Mouse (Mus musculus): Measurements from ENCODE around the gene Klhdc10. TPM values are rescaled to one million over a fixed set of nuclear protein-coding genes. Genes with fewer than 3 reads are reported as not detected.
"Not testable (repeated sequence)": the region's sequence is repeated elsewhere in the genome, so short reads cannot be mapped to it uniquely, and the experiment has no call there.

Gene Klhdc10
- polyA plus RNA-seq, 1 experiment from 2014 or later = 6.0 TPM

GRCm38 (mm10) chr6:30372627-30373369 is 28.9 kb upstream of the Klhdc10 start:
- H3K4me1 ChIP-seq (replicated peaks; ENCODE audit: control insufficient read depth, insufficient read depth) = no peaks in the 10 kb centered on the region
- peaks cover 46% of the 10 kb centered on the region for H3K36me3 ChIP-seq (ENCODE audit: control insufficient read depth, insufficient read depth, low read length)
- 92% methylated on average over 17 of the region's 17 CpGs for WGBS
- no peak overlapping the region for H3K4me2 ChIP-seq (replicated peaks; ENCODE audit: low read depth)
- DNase-seq (ENCODE audit: low spot score) = no peak
- no peak overlapping the region for H3K27ac ChIP-seq (replicated peaks)
- no peaks in the 10 kb centered on the region for H3K9me3 ChIP-seq (ENCODE audit: control insufficient read depth, low read length)
- H3K27me3 ChIP-seq (ENCODE audit: control insufficient read depth, insufficient read depth, low read length) = no peaks in the 10 kb centered on the region
- H3K4me3 ChIP-seq (ENCODE audit: low read depth, low read length) = no peak overlapping the region
- TF ChIP-seq CTCF (IDR thresholded peaks at IDR 0.05; ENCODE audit: low read depth) = no peak
- TF ChIP-seq EP300 (optimal IDR thresholded peaks at IDR 0.05) = no peak
- ATAC-seq (ENCODE audit: low FRiP score, low TSS enrichment) = no peak
- no peak overlapping the region for H3K9ac ChIP-seq (ENCODE audit: low read length)

DNA sequence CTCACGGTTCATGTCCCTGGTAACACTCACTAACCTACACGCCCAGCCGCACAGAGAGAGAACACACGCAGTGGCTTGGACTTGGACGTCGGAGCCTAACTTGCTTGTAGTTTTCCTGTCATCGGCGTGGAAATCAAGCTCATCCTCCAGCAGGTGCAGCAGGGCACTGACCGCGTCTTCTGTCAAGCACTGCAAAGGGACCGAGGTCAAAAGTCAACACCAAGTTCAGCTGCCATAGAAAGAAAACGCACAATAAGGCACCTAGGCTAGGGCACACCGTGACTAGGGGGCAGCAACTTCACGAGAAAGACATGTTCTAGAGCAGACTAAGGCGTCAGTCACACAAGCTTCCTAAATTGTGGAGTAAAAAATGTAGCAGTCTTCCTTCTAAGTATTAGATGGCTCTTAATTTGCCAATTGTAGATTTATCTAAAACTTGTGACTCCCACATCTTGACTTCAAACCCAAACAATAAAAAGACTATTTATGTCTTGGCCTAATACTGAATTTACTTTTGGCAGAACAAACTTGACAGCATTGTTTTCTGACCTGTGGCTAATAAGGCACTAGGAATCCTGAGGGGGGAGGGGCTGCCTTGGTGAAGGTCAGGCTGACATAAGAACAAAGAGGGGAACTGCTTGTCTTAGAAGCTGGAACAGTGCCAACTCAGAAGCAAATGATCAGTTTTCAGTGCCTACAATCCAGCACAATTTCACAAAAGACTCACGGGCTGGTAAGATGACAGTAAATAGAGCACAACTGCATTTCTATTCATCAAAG is 26.7 kb upstream of the Klhdc10 start:
- H3K27ac ChIP-seq (replicated peaks) = no peak overlapping the region

DNA sequence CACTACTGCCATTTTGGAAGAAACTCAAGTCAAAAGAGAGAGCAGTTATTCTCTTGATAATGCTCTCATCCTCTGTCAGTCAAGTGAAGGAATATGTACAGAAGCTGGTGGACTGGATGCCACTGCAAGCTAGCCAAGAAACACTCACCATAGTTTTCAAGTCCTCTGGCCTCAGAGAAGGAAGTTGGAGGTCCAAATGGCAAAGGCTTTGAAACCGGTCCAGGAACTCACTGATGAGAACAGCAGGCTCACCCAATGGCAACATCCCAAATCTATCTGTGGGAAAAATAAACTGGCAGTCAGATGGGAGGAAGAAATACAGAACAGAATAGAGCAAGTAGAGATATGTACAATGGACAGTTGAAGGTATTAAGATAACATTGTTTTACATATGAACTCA is 25.9 kb upstream of the Klhdc10 start:
- DNase-seq (ENCODE audit: low spot score) = no peak
- H3K9me3 ChIP-seq (ENCODE audit: control insufficient read depth, low read length) = no peaks in the 10 kb centered on the region
- TF ChIP-seq EP300 (optimal IDR thresholded peaks at IDR 0.05) (no peak), CTCF (IDR thresholded peaks at IDR 0.05; ENCODE audit: low read depth) (no peak)
- 71% methylated on average over 1 of the region's 1 CpGs for WGBS
- no peak overlapping the region for H3K4me3 ChIP-seq (ENCODE audit: low read depth, low read length)
- no peak overlapping the region for H3K9ac ChIP-seq (ENCODE audit: low read length)
- ATAC-seq (ENCODE audit: low FRiP score, low TSS enrichment) = no peak
- H3K27me3 ChIP-seq (ENCODE audit: control insufficient read depth, insufficient read depth, low read length) = no peaks in the 10 kb centered on the region
- no peaks in the 10 kb centered on the region for H3K4me1 ChIP-seq (replicated peaks; ENCODE audit: control insufficient read depth, insufficient read depth)
- H3K36me3 ChIP-seq (ENCODE audit: control insufficient read depth, insufficient read depth, low read length) = peaks cover 36% of the 10 kb centered on the region
- no peak overlapping the region for H3K27ac ChIP-seq (replicated peaks)
- no peak overlapping the region for H3K4me2 ChIP-seq (replicated peaks; ENCODE audit: low read depth)

More for the DNA sequence above, 26.7 kb upstream of the Klhdc10 start:
- Histone ChIP-seq H3K9ac (ENCODE audit: low read length) (no peak overlapping the region; the same call in 1 of the 2 replicates), H3K36me3 (ENCODE audit: control insufficient read depth, insufficient read depth, low read length) (peaks cover 38% of the 10 kb centered on the region), H3K27me3 (ENCODE audit: control insufficient read depth, insufficient read depth, low read length) (no peaks in the 10 kb centered on the region), H3K9me3 (ENCODE audit: control insufficient read depth, low read length) (no peaks in the 10 kb centered on the region), H3K4me2 (replicated peaks; ENCODE audit: low read depth) (no peak overlapping the region), H3K4me1 (replicated peaks; ENCODE audit: control insufficient read depth, insufficient read depth) (no peaks in the 10 kb centered on the region), H3K4me3 (ENCODE audit: low read depth, low read length) (no peak overlapping the region)
- no peak for DNase-seq (ENCODE audit: low spot score)
- ATAC-seq (ENCODE audit: low FRiP score, low TSS enrichment) = no peak
- no peak for TF ChIP-seq CTCF (IDR thresholded peaks at IDR 0.05; ENCODE audit: low read depth)
- no peak for TF ChIP-seq EP300 (optimal IDR thresholded peaks at IDR 0.05)
- WGBS = 79% methylated on average over 16 of the region's 16 CpGs

GRCm38 (mm10) chr6:30381116-30381515 is 20.6 kb upstream of the Klhdc10 start:
- Histone ChIP-seq H3K9me3 (ENCODE audit: control insufficient read depth, low read length) (no peaks in the 10 kb centered on the region), H3K4me3 (ENCODE audit: low read depth, low read length) (no peak overlapping the region), H3K36me3 (ENCODE audit: control insufficient read depth, insufficient read depth, low read length) (peaks cover 14% of the 10 kb centered on the region), H3K27ac (replicated peaks) (no peak overlapping the region), H3K4me2 (replicated peaks; ENCODE audit: low read depth) (no peak overlapping the region), H3K4me1 (replicated peaks; ENCODE audit: control insufficient read depth, insufficient read depth) (no peaks in the 10 kb centered on the region), H3K9ac (ENCODE audit: low read length) (no peak overlapping the region), H3K27me3 (ENCODE audit: control insufficient read depth, insufficient read depth, low read length) (no peaks in the 10 kb centered on the region)
- DNase-seq (ENCODE audit: low spot score) (no peak), ATAC-seq (ENCODE audit: low FRiP score, low TSS enrichment) (no peak)
- WGBS = 53% methylated on average over 3 of the region's 3 CpGs
- TF ChIP-seq CTCF (IDR thresholded peaks at IDR 0.05; ENCODE audit: low read depth) (peak; percentile 45), EP300 (optimal IDR thresholded peaks at IDR 0.05) (no peak)

GRCm38 (mm10) chr6:30390271-30390670 is 11.4 kb upstream of the Klhdc10 start:
- H3K4me1 ChIP-seq (replicated peaks; ENCODE audit: control insufficient read depth, insufficient read depth); ATAC-seq (ENCODE audit: low FRiP score, low TSS enrichment); H3K9me3 ChIP-seq (ENCODE audit: control insufficient read depth, low read length); H3K27ac ChIP-seq (replicated peaks); H3K36me3 ChIP-seq (ENCODE audit: control insufficient read depth, insufficient read depth, low read length); H3K27me3 ChIP-seq (ENCODE audit: control insufficient read depth, insufficient read depth, low read length); DNase-seq (ENCODE audit: low spot score): not testable (repeated sequence)
- peak overlapping the region; percentile 82; the same call in 1 of the 2 replicates for H3K9ac ChIP-seq (ENCODE audit: low read length)
- peak overlapping the region; percentile 75 for H3K4me3 ChIP-seq (ENCODE audit: low read depth, low read length)
- H3K4me2 ChIP-seq (replicated peaks; ENCODE audit: low read depth) = peak overlapping the region; percentile 61
- WGBS = 19% methylated on average over 4 of the region's 4 CpGs
